Mouse (Mus musculus) MEL (cell line): ENCODE data around the gene Rab11fip4.

Source experiments
- GATA1 ChIP-seq: IDR thresholded peaks from 2 replicates; pipeline ENCODE4 v1.6.1; 2011; ENCODE audit warnings: low read depth, low read length, improper control_type of control experiment
- MAX ChIP-seq: IDR thresholded peaks from 2 replicates; pipeline ENCODE4 v1.6.1; 2011; ENCODE audit warnings: low read length, improper control_type of control experiment
- MEF2A ChIP-seq: IDR thresholded peaks from 2 replicates; pipeline ENCODE4 v1.6.1; 2014; ENCODE audit warnings: low read depth, mild to moderate bottlenecking, inconsistent platforms, low read length, improper control_type of control experiment; ENCODE audit not compliant: poor library complexity, insufficient replicate concordance, severe bottlenecking; ENCODE audit errors: extremely low read depth
- POLR2A ChIP-seq, 2 experiments: IDR thresholded peaks; 2 replicates each; pipeline ENCODE4 v1.6.1; 2011 to 2012; ENCODE audit warnings: low read length in 2 of 2, mild to moderate bottlenecking in 2 of 2, control low read depth in 1 of 2, improper control_type of control experiment in 1 of 2, low read depth in 1 of 2, moderate library complexity in 1 of 2; ENCODE audit not compliant: control insufficient read depth in 1 of 2, insufficient read depth in 1 of 2, poor library complexity in 1 of 2
- POLR2AphosphoS2 ChIP-seq: IDR thresholded peaks from 2 replicates; pipeline ENCODE4 v1.6.1; 2011; ENCODE audit warnings: low read length, improper control_type of control experiment
- SIN3A ChIP-seq: IDR thresholded peaks from 2 replicates; pipeline ENCODE4 v1.6.1; 2012; ENCODE audit warnings: low read length, improper control_type of control experiment, inconsistent platforms
- SMC3 ChIP-seq: IDR thresholded peaks from 2 replicates; pipeline ENCODE4 v1.6.1; 2011; ENCODE audit warnings: low read depth, low read length, improper control_type of control experiment
- TAL1 ChIP-seq: IDR thresholded peaks from 2 replicates; pipeline ENCODE4 v1.6.1; 2012; ENCODE audit warnings: mild to moderate bottlenecking, inconsistent platforms, low read length, moderate library complexity, mixed read lengths
- ZC3H11A ChIP-seq: IDR thresholded peaks from 2 replicates; pipeline ENCODE4 v1.6.1; 2012; ENCODE audit warnings: low read depth, mild to moderate bottlenecking, inconsistent platforms, low read length, improper control_type of control experiment
- ZMIZ1 ChIP-seq: IDR thresholded peaks from 2 replicates; pipeline ENCODE4 v1.6.1; 2012; ENCODE audit warnings: low read depth, mild to moderate bottlenecking, inconsistent platforms, low read length, improper control_type of control experiment, moderate library complexity

GRCm38 (mm10) chr11:79746552-79747102 lies 155.6 kb downstream of the Rab11fip4 start:
- no peak for TF ChIP-seq TAL1
- no peak for TF ChIP-seq MEF2A
- TF ChIP-seq GATA1: no peak
- no peak for TF ChIP-seq POLR2A (IDR thresholded peaks at IDR 0.05; ENCODE audit: control insufficient read depth in 1 of 2, insufficient read depth in 1 of 2, low read depth in 1 of 2, low read length in 2 of 2, poor library complexity in 1 of 2)
- TF ChIP-seq POLR2AphosphoS2: no peak
- no peak for TF ChIP-seq SIN3A
- TF ChIP-seq SMC3: no peak
- TF ChIP-seq ZC3H11A: no peak
- TF ChIP-seq ZMIZ1: no peak
- no peak for TF ChIP-seq MAX
